Mouse (Mus musculus) testis, adult 2 months (tissue): ENCODE results near the gene Tnfaip8l1. TPM values are rescaled to one million over a fixed set of nuclear protein-coding genes. Genes with fewer than 3 reads are reported as not detected.

Source experiments
- H3K27ac ChIP-seq: fragments of 200-500 bp; 2 replicates; pipeline ENCODE4 v1.5.1; 2012; ENCODE audit warnings: low read depth, low read length; ENCODE audit not compliant: control insufficient read depth, insufficient read depth
- H3K27me3 ChIP-seq: fragments of 200-500 bp; 2 replicates; pipeline ENCODE4 v1.6.1; 2012; ENCODE audit warnings: mild to moderate bottlenecking, low read length, moderate library complexity; ENCODE audit not compliant: control insufficient read depth, insufficient read depth
- H3K36me3 ChIP-seq: fragments of 200-500 bp; 2 replicates; pipeline ENCODE4 v1.6.1; 2012; ENCODE audit warnings: mild to moderate bottlenecking, low read length; ENCODE audit not compliant: control insufficient read depth, insufficient read depth
- H3K4me1 ChIP-seq: fragments of 200-500 bp; 2 replicates; pipeline ENCODE4 v1.6.1; 2012; ENCODE audit warnings: low read length; ENCODE audit not compliant: control insufficient read depth, insufficient read depth
- H3K4me3 ChIP-seq: fragments of 200-500 bp; 2 replicates; pipeline ENCODE4 v1.5.1; 2012; ENCODE audit warnings: low read depth, mild to moderate bottlenecking, low read length, moderate library complexity, mixed read lengths; ENCODE audit not compliant: control insufficient read depth
- CTCF ChIP-seq: fragments of 200-500 bp; IDR thresholded peaks from 2 replicates; pipeline ENCODE4 v1.5.1; 2012; ENCODE audit warnings: low read depth, mild to moderate bottlenecking, inconsistent platforms, low read length, moderate library complexity; ENCODE audit not compliant: control insufficient read depth, insufficient read depth, insufficient replicate concordance
- POLR2A ChIP-seq: fragments of 200-500 bp; IDR thresholded peaks from 2 replicates; pipeline ENCODE4 v1.6.1; 2012; ENCODE audit warnings: low read depth, mild to moderate bottlenecking, inconsistent platforms, low read length, moderate library complexity; ENCODE audit not compliant: control insufficient read depth
- polyA plus RNA-seq: library from polyadenylated mRNA; depleted of rRNA; stranded (reverse); fragments of >200 nt; gene quantifications from 2 replicates; pipeline ENCODE4 v1.2.3, GENCODE M21; 2012

Tnfaip8l1 gene
- polyA plus RNA-seq, 1 experiment = 0.31 TPM

- no peaks in the 10 kb centered on the region for H3K27me3 ChIP-seq
- H3K4me3 ChIP-seq = no peak overlapping the region
- TF ChIP-seq CTCF = no peak
- no peak for TF ChIP-seq POLR2A
- peaks cover 21% of the 10 kb centered on the region for H3K4me1 ChIP-seq
- H3K36me3 ChIP-seq = no peaks in the 10 kb centered on the region
- no peak overlapping the region for H3K27ac ChIP-seq
Observed at GRCm38 (mm10) chr17:56123161-56123560, 39.1 kb upstream of the Tnfaip8l1 start.

GRCm38 (mm10) chr17:56123681-56124340 lies 38.5 kb upstream of the Tnfaip8l1 start:
- Histone ChIP-seq H3K4me3 (peak overlapping the region; percentile 6), H3K36me3 (no peaks in the 10 kb centered on the region), H3K27ac (no peak overlapping the region), H3K4me1 (peaks cover 21% of the 10 kb centered on the region), H3K27me3 (no peaks in the 10 kb centered on the region)
- no peak for TF ChIP-seq POLR2A
- TF ChIP-seq CTCF = no peak

- Histone ChIP-seq H3K27me3 (no peaks in the 10 kb centered on the region), H3K4me3 (peak overlapping the region; percentile 6), H3K36me3 (no peaks in the 10 kb centered on the region), H3K27ac (no peak overlapping the region), H3K4me1 (peaks cover 18% of the 10 kb centered on the region)
- TF ChIP-seq CTCF = peak; percentile 74; the same call in 1 of the 2 replicates
- TF ChIP-seq POLR2A = no peak
Observed at GRCm38 (mm10) chr17:56124377-56125275, 37.7 kb upstream of the Tnfaip8l1 start.

GRCm38 (mm10) chr17:56125276-56125630 lies 37.0 kb upstream of the Tnfaip8l1 start:
- no peak overlapping the region for H3K4me3 ChIP-seq
- no peaks in the 10 kb centered on the region for H3K36me3 ChIP-seq
- H3K4me1 ChIP-seq = peaks cover 12% of the 10 kb centered on the region
- no peak overlapping the region for H3K27ac ChIP-seq
- TF ChIP-seq CTCF (no peak), POLR2A (no peak)
- H3K27me3 ChIP-seq = no peaks in the 10 kb centered on the region

GRCm38 (mm10) chr17:56126175-56126574 lies 36.1 kb upstream of the Tnfaip8l1 start:
- Histone ChIP-seq H3K4me1 (peaks cover 10% of the 10 kb centered on the region), H3K27me3 (no peaks in the 10 kb centered on the region), H3K36me3 (no peaks in the 10 kb centered on the region), H3K27ac (no peak overlapping the region), H3K4me3 (no peak overlapping the region)
- TF ChIP-seq POLR2A (no peak), CTCF (no peak)

- no peak overlapping the region for H3K27ac ChIP-seq
- no peak for TF ChIP-seq POLR2A
- no peak for TF ChIP-seq CTCF
- H3K4me1 ChIP-seq = peaks cover 16% of the 10 kb centered on the region
- no peaks in the 10 kb centered on the region for H3K27me3 ChIP-seq
- no peaks in the 10 kb centered on the region for H3K36me3 ChIP-seq
- H3K4me3 ChIP-seq = no peak overlapping the region
Observed at GRCm38 (mm10) chr17:56128246-56128645, 34.0 kb upstream of the Tnfaip8l1 start.

- peaks cover 16% of the 10 kb centered on the region for H3K4me1 ChIP-seq
- no peaks in the 10 kb centered on the region for H3K36me3 ChIP-seq
- TF ChIP-seq POLR2A (no peak), CTCF (no peak)
- no peak overlapping the region for H3K4me3 ChIP-seq
- no peak overlapping the region for H3K27ac ChIP-seq
- H3K27me3 ChIP-seq = no peaks in the 10 kb centered on the region
Observed at GRCm38 (mm10) chr17:56131136-56131535, 31.1 kb upstream of the Tnfaip8l1 start.

- Histone ChIP-seq H3K4me3 (no peak overlapping the region), H3K4me1 (peaks cover 16% of the 10 kb centered on the region), H3K27me3 (no peaks in the 10 kb centered on the region), H3K27ac (no peak overlapping the region), H3K36me3 (no peaks in the 10 kb centered on the region)
- no peak for TF ChIP-seq POLR2A
- TF ChIP-seq CTCF = peak; percentile 78
Observed at GRCm38 (mm10) chr17:56131814-56132213, 30.5 kb upstream of the Tnfaip8l1 start.
